Mouse (Mus musculus): ENCODE measurements at regions not wholly inside any gene's neighbourhood (a gene's known extent, or its start where the extent isn't known, plus 50 kb on each side); places are given as distances from the start of the nearest gene placed in this dataset.

DNA sequence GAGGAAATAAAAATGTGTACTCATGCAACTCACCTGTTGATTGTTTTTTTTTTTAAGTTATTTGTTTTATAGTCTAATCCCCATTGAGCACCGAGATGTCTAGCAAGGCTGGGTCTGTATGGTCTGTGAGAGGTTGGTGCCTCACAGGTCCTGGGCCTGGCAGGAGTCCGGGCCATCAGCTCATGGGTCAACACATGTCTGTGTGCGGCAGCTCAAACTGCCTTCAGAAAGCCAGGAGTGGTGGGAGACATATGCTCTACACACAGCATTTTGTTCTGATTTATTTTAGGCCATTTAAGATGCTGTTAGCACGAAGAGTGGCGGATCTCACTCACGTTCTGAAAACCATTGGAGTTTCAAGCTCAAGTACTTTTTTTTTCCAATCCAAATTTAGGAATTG, 74.6 kb upstream of the Wnt7b start:
- TF ChIP-seq GATA1 (IDR thresholded peaks at IDR 0.05; ENCODE audit: borderline replicate concordance, low read length) (no peak), FLI1 (IDR thresholded peaks at IDR 0.05; ENCODE audit: low read length) (no peak)
